16 mouse cellular contexts compared by ENCODE assay signal in genomic region chr6:30703977-30704602, GRCm38 (mm10). TPM values are rescaled to one million over a fixed set of nuclear protein-coding genes. Genes with fewer than 3 reads are reported as not detected.
DNase-seq lines count a peak whose midpoint lies in the region; ATAC-seq and TF ChIP-seq lines count a peak whose summit lies in the region.
"Had no signal": no experiment of that assay in that cellular context is flagged by ENCODE, and none has a peak within 500 bp of the region (broad histone marks: within the 10 kb centered on the region; RNA-seq: fewer than 3 reads in every experiment).

No protein-coding gene starts in this region.

- no peaks in the 10 kb centered on the region for H3K27me3 ChIP-seq in heart, embryonic 12.5 days (replicated peaks)
- no peaks in the 10 kb centered on the region for H3K27me3 ChIP-seq in heart, embryonic 11.5 days (ENCODE audit: control insufficient read depth, insufficient read depth, low read length)
- no peaks in the 10 kb centered on the region for H3K27me3 ChIP-seq in kidney, postnatal 0 days (ENCODE audit: insufficient read depth, low read length)
- H3K27me3 ChIP-seq in embryonic facial prominence, embryonic 12.5 days, result no peaks in the 10 kb centered on the region
- no peaks in the 10 kb centered on the region for H3K27me3 ChIP-seq in limb, embryonic 14.5 days (ENCODE audit: control insufficient read depth, insufficient read depth, low read length)
- H3K27me3 ChIP-seq: forebrain, embryonic 12.5 days had no signal

- peaks cover 32% of the 10 kb centered on the region for H3K4me1 ChIP-seq in heart, embryonic 12.5 days (replicated peaks)
- H3K4me1 ChIP-seq in heart, embryonic 11.5 days (ENCODE audit: control insufficient read depth, insufficient read depth, low read length), result peaks cover 18% of the 10 kb centered on the region; the same call in 1 of the 2 replicates
- H3K4me1 ChIP-seq in kidney, postnatal 0 days (replicated peaks; ENCODE audit: insufficient read depth, low read length), result 0 out of 2 replicates have a peak, but pooled peaks cover 9% of the 10 kb centered on the region
- H3K4me1 ChIP-seq in embryonic facial prominence, embryonic 12.5 days, result peaks cover 13% of the 10 kb centered on the region
- H3K4me1 ChIP-seq in limb, embryonic 14.5 days (ENCODE audit: control insufficient read depth, insufficient read depth, low read length), result peaks cover 13% of the 10 kb centered on the region

- H3K4me3 ChIP-seq in heart, embryonic 12.5 days, result no peak overlapping the region
- no peak overlapping the region for H3K4me3 ChIP-seq in heart, embryonic 11.5 days (ENCODE audit: low read depth, low read length)
- H3K4me3 ChIP-seq in kidney, postnatal 0 days (replicated peaks; ENCODE audit: low read depth, low read length), result no peak overlapping the region
- H3K4me3 ChIP-seq in embryonic facial prominence, embryonic 12.5 days, result no peak overlapping the region
- no peak overlapping the region for H3K4me3 ChIP-seq in limb, embryonic 14.5 days (replicated peaks; ENCODE audit: low read length)
- H3K4me3 ChIP-seq: forebrain, embryonic 12.5 days; gastrocnemius, adult 2 months; megakaryocyte, embryonic 14.5 days had no signal

- no peaks in the 10 kb centered on the region for H3K36me3 ChIP-seq in heart, embryonic 12.5 days
- H3K36me3 ChIP-seq in heart, embryonic 11.5 days (ENCODE audit: control insufficient read depth, insufficient read depth, low read length), result no peaks in the 10 kb centered on the region
- H3K36me3 ChIP-seq in kidney, postnatal 0 days (ENCODE audit: insufficient read depth, low read length), result no peaks in the 10 kb centered on the region
- no peaks in the 10 kb centered on the region for H3K36me3 ChIP-seq in embryonic facial prominence, embryonic 12.5 days
- H3K36me3 ChIP-seq in limb, embryonic 14.5 days (ENCODE audit: control insufficient read depth, insufficient read depth, low read length), result no peaks in the 10 kb centered on the region
- H3K36me3 ChIP-seq: forebrain, embryonic 12.5 days had no signal

- H3K27ac ChIP-seq in heart, embryonic 12.5 days (ENCODE audit: poor library complexity, severe bottlenecking), result peak overlapping the region; percentile 44; the same call in 1 of the 2 replicates
- no peak overlapping the region for H3K27ac ChIP-seq in heart, embryonic 11.5 days (ENCODE audit: low read depth, low read length)
- no peak overlapping the region for H3K27ac ChIP-seq in kidney, postnatal 0 days
- peak overlapping the region; percentile 73 for H3K27ac ChIP-seq in embryonic facial prominence, embryonic 12.5 days
- H3K27ac ChIP-seq in limb, embryonic 14.5 days (replicated peaks; ENCODE audit: low read depth, low read length), result peak overlapping the region; percentile 68; the same call in 1 of the 2 replicates
- H3K27ac ChIP-seq: forebrain, embryonic 12.5 days; gastrocnemius, adult 2 months; hindbrain, embryonic 14.5 days; liver, embryonic 14.5 days had no signal

- H3K9ac ChIP-seq in heart, embryonic 12.5 days, result no peak overlapping the region
- H3K9ac ChIP-seq in heart, embryonic 11.5 days (ENCODE audit: low read depth, low read length), result no peak overlapping the region
- no peak overlapping the region for H3K9ac ChIP-seq in kidney, postnatal 0 days (ENCODE audit: low read depth, low read length)
- no peak overlapping the region for H3K9ac ChIP-seq in embryonic facial prominence, embryonic 12.5 days
- no peak overlapping the region for H3K9ac ChIP-seq in limb, embryonic 14.5 days (ENCODE audit: low read depth, low read length, severe bottlenecking)
- H3K9ac ChIP-seq: forebrain, embryonic 12.5 days; hindbrain, embryonic 14.5 days; liver, embryonic 14.5 days had no signal

- H3K9me3 ChIP-seq in heart, embryonic 12.5 days (replicated peaks), result no peaks in the 10 kb centered on the region
- H3K9me3 ChIP-seq in heart, embryonic 11.5 days (replicated peaks; ENCODE audit: control insufficient read depth, low read length), result no peaks in the 10 kb centered on the region
- no peaks in the 10 kb centered on the region for H3K9me3 ChIP-seq in kidney, postnatal 0 days (replicated peaks; ENCODE audit: low read length)
- H3K9me3 ChIP-seq in embryonic facial prominence, embryonic 12.5 days, result no peaks in the 10 kb centered on the region
- H3K9me3 ChIP-seq in limb, embryonic 14.5 days (ENCODE audit: control insufficient read depth, low read length), result no peaks in the 10 kb centered on the region
- H3K9me3 ChIP-seq: forebrain, embryonic 12.5 days; megakaryocyte, embryonic 14.5 days had no signal

- no peak for TF ChIP-seq CTCF in kidney, postnatal 0 days (IDR thresholded peaks at IDR 0.05; ENCODE audit: low read depth)

- no peak overlapping the region for H3K4me2 ChIP-seq in heart, embryonic 12.5 days
- no peak overlapping the region for H3K4me2 ChIP-seq in heart, embryonic 11.5 days
- no peak overlapping the region for H3K4me2 ChIP-seq in kidney, postnatal 0 days (ENCODE audit: low read length)
- H3K4me2 ChIP-seq in embryonic facial prominence, embryonic 12.5 days (replicated peaks), result no peak overlapping the region
- no peak overlapping the region for H3K4me2 ChIP-seq in limb, embryonic 14.5 days (replicated peaks; ENCODE audit: low read depth, low read length, severe bottlenecking)
- H3K4me2 ChIP-seq: forebrain, embryonic 12.5 days; hindbrain, embryonic 14.5 days had no signal

- peak; percentile 83 for DNase-seq in kidney, postnatal 0 days (ENCODE audit: low spot score)
- DNase-seq in kidney, postnatal 14 days, result no peak
- peak; percentile 83 for DNase-seq in limb, embryonic 14.5 days (ENCODE audit: low spot score)
- DNase-seq in layer of hippocampus, adult 9-11 months, result no peak
- no peak for DNase-seq in urinary bladder, postnatal 10 days (ENCODE audit: low spot score)
- DNase-seq: cerebellum, adult 18-20 months; gastrocnemius, adult 2 months; kidney, postnatal 10 days had no signal

- TF ChIP-seq POLR2A in limb, embryonic 14.5 days (IDR thresholded peaks at IDR 0.05; ENCODE audit: borderline replicate concordance, extremely low read depth, insufficient read depth, insufficient read length), result no peak

- 62% methylated on average over 9 of the region's 9 CpGs for WGBS in heart, embryonic 12.5 days
- 63% methylated on average over 9 of the region's 9 CpGs for WGBS in heart, embryonic 11.5 days (ENCODE audit: insufficient replicate concordance)
- WGBS in kidney, postnatal 0 days, result 71% methylated on average over 9 of the region's 9 CpGs
- 80% methylated on average over 9 of the region's 9 CpGs for WGBS in embryonic facial prominence, embryonic 12.5 days
- 70% methylated on average over 9 of the region's 9 CpGs for WGBS in limb, embryonic 14.5 days

- no peak for ATAC-seq in heart, embryonic 12.5 days (ENCODE audit: insufficient number of reproducible peaks, low FRiP score)
- no peak for ATAC-seq in heart, embryonic 11.5 days (replicated peaks; ENCODE audit: insufficient number of reproducible peaks, low FRiP score, low TSS enrichment)
- 0 out of 2 replicates have a peak, but pooled peaks have one; percentile 42 for ATAC-seq in kidney, postnatal 0 days (replicated peaks; ENCODE audit: low FRiP score, low read depth)
- ATAC-seq in embryonic facial prominence, embryonic 12.5 days (ENCODE audit: insufficient number of reproducible peaks, insufficient read depth, low FRiP score, low TSS enrichment), result 0 out of 2 replicates have a peak, but pooled peaks have one; percentile 32
- ATAC-seq in limb, embryonic 14.5 days (ENCODE audit: low FRiP score, low read depth), result peak; percentile 90
- ATAC-seq: activated CD4-positive, CD25-positive, alpha-beta regulatory T cell, adult 4 months had no signal

RNA-seq across cellular contexts. Expression of gene Cep41, which starts 10.5 kb away (rescaled TPM):
- polyA plus RNA-seq in heart, embryonic 12.5 days (2016; fragmentation: Nextera tagmentation; extraction: Ambion mirVana), result 11.9 TPM in 2 replicates
- 10.9 and 11.0 TPM in 2 replicates for polyA plus RNA-seq in heart, embryonic 11.5 days (2014; fragmentation: Nextera tagmentation; extraction: Ambion mirVana)
- polyA plus RNA-seq in kidney, postnatal 0 days (2015; fragmentation: Nextera tagmentation; extraction: Ambion mirVana), result 11.9 and 12.1 TPM in 2 replicates
- polyA plus RNA-seq in embryonic facial prominence, embryonic 12.5 days (2016; fragmentation: Nextera tagmentation; extraction: Ambion mirVana), result 23.8 and 26.3 TPM in 2 replicates
- 44.3 and 48.5 TPM in 2 replicates for polyA plus RNA-seq in limb, embryonic 14.5 days (2012; rRNA removed)
- polyA plus RNA-seq in limb, embryonic 14.5 days (2014; fragmentation: Nextera tagmentation; extraction: Ambion mirVana), result 41.1 and 50.9 TPM in 2 replicates

RNA-seq across cellular contexts. Expression of gene Mest, which starts 19.3 kb away (rescaled TPM):
- 3,424 and 3,742 TPM in 2 replicates for polyA plus RNA-seq in heart, embryonic 12.5 days (2016; fragmentation: Nextera tagmentation; extraction: Ambion mirVana)
- polyA plus RNA-seq in heart, embryonic 11.5 days (2014; fragmentation: Nextera tagmentation; extraction: Ambion mirVana), result 4,075 and 4,306 TPM in 2 replicates
- polyA plus RNA-seq in kidney, postnatal 0 days (2015; fragmentation: Nextera tagmentation; extraction: Ambion mirVana), result 1,049 and 1,099 TPM in 2 replicates
- polyA plus RNA-seq in embryonic facial prominence, embryonic 12.5 days (2016; fragmentation: Nextera tagmentation; extraction: Ambion mirVana), result 1,207 and 1,222 TPM in 2 replicates
- 3,348 and 4,195 TPM in 2 replicates for polyA plus RNA-seq in limb, embryonic 14.5 days (2012; rRNA removed)
- 2,178 and 2,321 TPM in 2 replicates for polyA plus RNA-seq in limb, embryonic 14.5 days (2014; fragmentation: Nextera tagmentation; extraction: Ambion mirVana)

Comparison
In these comparisons a context has a peak if more than half of its experiments do, and no peak if none do; other contexts are left out.
1. H3K27ac ChIP-seq: peak in heart, embryonic 12.5 days (single experiment), embryonic facial prominence, embryonic 12.5 days (single experiment) and limb, embryonic 14.5 days (single experiment); none in heart, embryonic 11.5 days (single experiment) and kidney, postnatal 0 days (single experiment).
2. DNase-seq: peak in kidney, postnatal 0 days (single experiment) and limb, embryonic 14.5 days (single experiment); none in kidney, postnatal 14 days (single experiment), layer of hippocampus, adult 9-11 months (single experiment) and urinary bladder, postnatal 10 days (single experiment).
3. ATAC-seq: peak in kidney, postnatal 0 days (single experiment), embryonic facial prominence, embryonic 12.5 days (single experiment) and limb, embryonic 14.5 days (single experiment); none in heart, embryonic 12.5 days (single experiment) and heart, embryonic 11.5 days (single experiment).